Mouse (Mus musculus) midbrain, embryonic 10.5 days (tissue): ENCODE measurements at regions not wholly inside any gene's neighbourhood (a gene's known extent, or its start where the extent isn't known, plus 50 kb on each side); places are given as distances from the start of the nearest gene placed in this dataset.
A peak's percentile ranks its signal among the peaks of the same experiment; 100 is the strongest.

Experiments used
- DNase-seq: peaks from one replicate; pipeline ENCODE4 v3.0.0-alpha.2; 2017; ENCODE audit warnings: low spot score
- H3K27ac ChIP-seq: fragments of 300-500 bp; sonication (generic); replicated peaks from 2 replicates; pipeline ENCODE4 v1.5.1; 2016; ENCODE audit warnings: mild to moderate bottlenecking
- H3K27me3 ChIP-seq: fragments of 300-500 bp; sonication (generic); 2 replicates; pipeline ENCODE4 v1.6.1; 2016; ENCODE audit warnings: low read depth, mild to moderate bottlenecking; ENCODE audit not compliant: poor library complexity, severe bottlenecking
- H3K36me3 ChIP-seq: fragments of 300-500 bp; sonication (generic); 2 replicates; pipeline ENCODE4 v1.6.1; 2016; ENCODE audit warnings: mild to moderate bottlenecking, moderate library complexity
- H3K4me1 ChIP-seq: fragments of 300-500 bp; sonication (generic); 2 replicates; pipeline ENCODE4 v1.6.1; 2016
- H3K4me3 ChIP-seq: fragments of 300-500 bp; sonication (generic); 2 replicates; pipeline ENCODE4 v1.5.1; 2016; ENCODE audit warnings: mild to moderate bottlenecking, moderate library complexity
- H3K9me3 ChIP-seq: fragments of 300-500 bp; sonication (generic); replicated peaks from 2 replicates; pipeline ENCODE4 v1.6.1; 2016; ENCODE audit warnings: mild to moderate bottlenecking
- WGBS: fragments of 180-500 bp; shearing (Covaris S2); methylation state at CpG from one replicate; pipeline ENCODE4 v1.1.7; 2016; 5-methylcytosine and 5-hydroxymethylcytosine counted together

DNA sequence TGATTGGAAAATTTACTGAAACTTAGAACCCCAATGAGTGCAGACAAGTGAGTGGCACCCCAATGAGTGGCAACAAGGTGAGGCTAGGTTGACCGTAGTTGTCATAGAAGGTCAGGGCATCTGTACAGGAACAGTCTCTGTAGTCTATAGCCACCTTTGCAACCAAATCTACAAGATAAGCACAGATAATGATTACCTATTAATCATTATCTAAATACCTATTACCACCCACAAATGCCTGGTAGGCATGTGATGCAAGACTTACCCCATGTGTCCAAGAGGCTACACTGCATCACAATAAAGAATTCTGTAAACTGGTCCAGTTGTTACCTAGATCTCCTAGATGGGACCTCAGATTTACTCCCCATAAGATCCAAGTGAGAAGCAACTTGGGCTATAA lies 778.7 kb downstream of the Cntnap5b start:
- DNase-seq: no peak
- H3K27ac ChIP-seq: no peak overlapping the region
- H3K4me3 ChIP-seq: no peak overlapping the region
- 94% methylated on average over 1 of the region's 1 CpGs for WGBS
- H3K4me1 ChIP-seq: no peaks in the 10 kb centered on the region
- no peaks in the 10 kb centered on the region for H3K27me3 ChIP-seq
- H3K36me3 ChIP-seq: no peaks in the 10 kb centered on the region
- H3K9me3 ChIP-seq: no peaks in the 10 kb centered on the region

DNA sequence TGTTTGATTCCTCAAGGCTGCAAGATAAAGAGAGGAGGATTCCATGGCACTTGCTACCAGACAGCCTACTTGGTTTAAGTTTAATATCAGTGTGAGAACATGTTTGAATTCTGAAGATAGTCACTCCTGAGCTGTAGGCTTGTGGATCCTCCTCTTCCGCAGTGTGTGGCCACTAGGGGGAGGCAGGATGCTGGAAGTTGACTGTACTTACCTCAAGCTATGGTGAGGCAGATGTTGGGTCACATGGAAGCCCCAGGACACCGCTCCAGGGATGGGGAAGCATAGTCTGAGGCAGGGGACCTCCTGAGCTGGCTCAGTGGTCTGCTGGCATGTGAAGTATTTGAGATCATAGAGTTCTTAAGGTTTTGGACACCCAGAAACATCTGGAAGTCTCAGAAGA lies 784.4 kb downstream of the Cntnap5b start:
- Histone ChIP-seq H3K27me3 (no peaks in the 10 kb centered on the region), H3K4me3 (no peak overlapping the region), H3K27ac (no peak overlapping the region), H3K9me3 (no peaks in the 10 kb centered on the region), H3K36me3 (no peaks in the 10 kb centered on the region), H3K4me1 (no peaks in the 10 kb centered on the region)
- 32% methylated on average over 2 of the region's 2 CpGs for WGBS
- DNase-seq: peak; percentile 45
